Mouse (Mus musculus): Measurements from ENCODE around the gene Pex14. TPM values are rescaled to one million over a fixed set of nuclear protein-coding genes. Genes with fewer than 3 reads are reported as not detected.

The Pex14 gene
- polyA plus RNA-seq, 1 experiment from 2014 or later: 54.3 TPM

- WGBS: 9% methylated on average over 11 of the region's 11 CpGs
- peaks cover 71% of the 10 kb centered on the region for H3K4me1 ChIP-seq
These were observed 179.1 kb downstream of the Pex14 start for GRCm38 (mm10) chr4:148920610-148921009.

GRCm38 (mm10) chr4:148918707-148919447, 180.8 kb downstream of the Pex14 start:
- no peak overlapping the region for H3K9ac ChIP-seq
- H3K4me3 ChIP-seq: no peak overlapping the region
- no peaks in the 10 kb centered on the region for H3K9me3 ChIP-seq
- peaks cover 84% of the 10 kb centered on the region for H3K27me3 ChIP-seq
- peaks cover 77% of the 10 kb centered on the region for H3K4me1 ChIP-seq
- WGBS: 41% methylated on average over 15 of the region's 15 CpGs
- no peaks in the 10 kb centered on the region for H3K36me3 ChIP-seq
- H3K4me2 ChIP-seq (replicated peaks): no peak overlapping the region
- ATAC-seq (ENCODE audit: low FRiP score, low read depth): no peak
- H3K27ac ChIP-seq: no peak overlapping the region

More at GRCm38 (mm10) chr4:148920610-148921009, 179.1 kb downstream of the Pex14 start:
- no peak overlapping the region for H3K9ac ChIP-seq
- peak overlapping the region; percentile 38 for H3K4me2 ChIP-seq (replicated peaks)
- no peak overlapping the region for H3K27ac ChIP-seq
- ATAC-seq (ENCODE audit: low FRiP score, low read depth): no peak
- peaks cover 94% of the 10 kb centered on the region for H3K27me3 ChIP-seq
- no peak overlapping the region for H3K4me3 ChIP-seq
- no peaks in the 10 kb centered on the region for H3K9me3 ChIP-seq
- H3K36me3 ChIP-seq: no peaks in the 10 kb centered on the region

DNA sequence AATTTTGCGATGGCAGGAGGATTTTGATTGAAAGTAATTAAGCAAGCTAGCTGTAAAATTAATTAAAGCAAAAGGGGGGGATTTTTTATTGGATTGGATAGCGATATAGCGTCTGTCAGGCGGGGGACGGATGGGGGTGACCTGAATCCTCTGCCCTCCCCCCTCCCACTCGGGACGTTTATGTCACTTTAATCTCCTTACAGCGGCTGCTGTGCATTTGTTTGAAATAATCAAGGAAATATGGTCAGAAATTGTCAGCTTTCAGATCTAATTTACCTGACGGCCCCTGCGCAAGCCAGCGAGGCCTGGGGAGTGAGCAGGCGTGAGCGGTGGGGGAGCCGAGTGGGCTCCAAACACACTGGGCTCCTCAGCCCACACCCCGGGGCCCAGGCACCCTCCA, 183.8 kb downstream of the Pex14 start:
- H3K27ac ChIP-seq: no peak overlapping the region
- H3K4me2 ChIP-seq (replicated peaks): no peak overlapping the region
- ATAC-seq (ENCODE audit: low FRiP score, low read depth): no peak
- H3K9ac ChIP-seq: no peak overlapping the region
- no peaks in the 10 kb centered on the region for H3K36me3 ChIP-seq
- H3K27me3 ChIP-seq: peaks cover 64% of the 10 kb centered on the region
- H3K4me3 ChIP-seq: no peak overlapping the region
- H3K9me3 ChIP-seq: no peaks in the 10 kb centered on the region
- 70% methylated on average over 15 of the region's 15 CpGs for WGBS
- H3K4me1 ChIP-seq: peaks cover 68% of the 10 kb centered on the region

GRCm38 (mm10) chr4:148914863-148915622, 184.6 kb downstream of the Pex14 start:
- Histone ChIP-seq H3K9me3 (no peaks in the 10 kb centered on the region), H3K4me1 (peaks cover 68% of the 10 kb centered on the region), H3K27ac (peak overlapping the region; percentile 1; the same call in 1 of the 2 replicates), H3K4me3 (no peak overlapping the region), H3K36me3 (no peaks in the 10 kb centered on the region), H3K9ac (no peak overlapping the region), H3K27me3 (peaks cover 56% of the 10 kb centered on the region), H3K4me2 (replicated peaks) (no peak overlapping the region)
- 43% methylated on average over 10 of the region's 10 CpGs for WGBS
- peak; percentile 76 for ATAC-seq (ENCODE audit: low FRiP score, low read depth)

DNA sequence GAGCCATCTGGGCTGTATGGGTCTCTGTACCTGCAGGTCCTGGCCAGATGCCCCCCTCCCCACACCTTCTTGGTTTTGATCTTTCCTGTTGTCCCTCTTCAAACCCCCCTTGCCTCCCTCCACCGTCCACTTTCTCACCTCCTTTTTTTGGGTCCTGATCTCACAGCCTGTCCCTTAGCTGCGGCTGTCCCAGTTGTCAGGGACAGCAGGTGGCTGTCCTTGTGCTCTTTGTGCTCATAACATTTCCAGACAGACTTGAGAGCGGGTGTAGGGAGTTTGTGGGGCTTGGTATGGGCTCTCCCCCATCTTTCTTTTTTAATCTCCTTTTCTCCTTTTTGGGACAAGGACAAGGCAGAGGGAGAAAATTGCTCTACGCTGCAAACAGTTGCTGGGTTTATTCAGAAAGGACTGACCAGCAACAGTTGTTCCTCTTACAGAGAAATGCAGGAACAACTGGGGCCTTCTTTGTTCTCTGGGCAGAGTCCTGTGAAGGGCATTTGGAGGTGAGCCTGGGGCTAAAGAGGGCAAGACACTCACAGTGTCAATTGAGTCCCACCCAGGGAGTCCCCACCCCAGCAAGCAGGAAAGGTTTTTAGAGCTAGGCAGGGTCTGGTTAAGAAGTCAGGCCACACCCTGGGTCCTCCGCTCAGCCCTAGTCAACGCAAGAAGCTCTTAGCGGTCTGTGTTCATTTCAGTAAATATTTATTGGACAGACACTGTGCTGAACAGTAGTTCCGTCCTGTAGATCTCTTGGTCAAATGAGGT, 186.7 kb downstream of the Pex14 start:
- H3K36me3 ChIP-seq: no peaks in the 10 kb centered on the region
- H3K27me3 ChIP-seq: peaks cover 40% of the 10 kb centered on the region
- peaks cover 68% of the 10 kb centered on the region for H3K4me1 ChIP-seq
- no peak overlapping the region for H3K4me3 ChIP-seq
- H3K9me3 ChIP-seq: no peaks in the 10 kb centered on the region
- H3K27ac ChIP-seq: peak overlapping the region; percentile 15; the same call in 1 of the 2 replicates
- H3K4me2 ChIP-seq (replicated peaks): no peak overlapping the region
- H3K9ac ChIP-seq: no peak overlapping the region
- 55% methylated on average over 8 of the region's 8 CpGs for WGBS
- ATAC-seq (ENCODE audit: low FRiP score, low read depth): no peak

DNA sequence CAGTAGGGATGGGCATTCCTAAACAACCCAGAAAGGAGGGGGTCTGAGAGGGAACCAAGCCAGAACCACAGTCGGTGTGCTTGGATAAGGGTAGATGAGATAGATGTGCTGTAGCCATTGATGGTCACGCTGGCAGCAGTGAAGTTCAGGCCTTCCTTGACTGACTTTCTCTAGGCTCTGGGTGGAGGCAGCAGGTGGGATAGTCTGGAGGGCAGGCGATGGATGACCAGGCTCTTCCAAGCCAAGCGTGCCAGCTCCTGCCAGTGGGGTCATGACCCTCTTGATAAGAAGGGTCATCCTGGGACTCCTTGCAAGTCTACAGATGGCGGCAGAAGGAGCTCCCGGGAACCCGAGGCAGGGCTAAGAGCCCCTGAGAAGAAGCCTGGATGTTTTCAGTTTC, 187.5 kb downstream of the Pex14 start:
- Histone ChIP-seq H3K9me3 (no peaks in the 10 kb centered on the region), H3K4me3 (no peak overlapping the region), H3K27ac (peak overlapping the region; percentile 15; the same call in 1 of the 2 replicates), H3K9ac (no peak overlapping the region), H3K4me2 (replicated peaks) (no peak overlapping the region), H3K4me1 (peaks cover 75% of the 10 kb centered on the region), H3K27me3 (peaks cover 35% of the 10 kb centered on the region), H3K36me3 (no peaks in the 10 kb centered on the region)
- 42% methylated on average over 7 of the region's 7 CpGs for WGBS
- no peak for ATAC-seq (ENCODE audit: low FRiP score, low read depth)

Other genes with a start within 250 kb of the Pex14 start
- gene Dffa, start 4.3 kb upstream of the Pex14 start, polyA plus RNA-seq (2015; fragmentation: Nextera tagmentation; extraction: Ambion mirVana): 31.7 and 33.8 TPM in 2 replicates
- 0.31 TPM in 1 of 2 replicates, not detected in the other for gene Cort, start 26.9 kb upstream of the Pex14 start, polyA plus RNA-seq (2015; fragmentation: Nextera tagmentation; extraction: Ambion mirVana)
- gene Cenps, start 37.8 kb upstream of the Pex14 start, polyA plus RNA-seq (2015; fragmentation: Nextera tagmentation; extraction: Ambion mirVana): 31.0 and 33.0 TPM in 2 replicates
- gene Pgd, start 66.9 kb upstream of the Pex14 start, polyA plus RNA-seq (2015; fragmentation: Nextera tagmentation; extraction: Ambion mirVana): 113 and 116 TPM in 2 replicates
- gene Kif1b, start 207.8 kb upstream of the Pex14 start, polyA plus RNA-seq (2015; fragmentation: Nextera tagmentation; extraction: Ambion mirVana): 49.2 and 50.2 TPM in 2 replicates

Data from limb, embryonic 13.5 days (tissue).